Mouse (Mus musculus) heart, embryonic 11.5 days (tissue): ENCODE results near the gene 4930556J24Rik. TPM values are rescaled to one million over a fixed set of nuclear protein-coding genes. Genes with fewer than 3 reads are reported as not detected.
"Not testable (repeated sequence)": the region's sequence is repeated elsewhere in the genome, so short reads cannot be mapped to it uniquely, and the experiment has no call there.

Experiments
- ATAC-seq: fragments of 200-750 bp; cut with Nextera tagmentation; replicated peaks from 2 replicates; pipeline ENCODE4 v1.8.0; 2017; ENCODE audit warnings: moderate library complexity; ENCODE audit not compliant: insufficient number of reproducible peaks, low FRiP score, low TSS enrichment
- H3K27ac ChIP-seq: fragments of 300-500 bp; sonication (generic); 2 replicates; pipeline ENCODE4 v1.5.1; 2014; ENCODE audit warnings: mild to moderate bottlenecking, low read depth, low read length
- H3K27me3 ChIP-seq: fragments of 300-500 bp; sonication (generic); 2 replicates; pipeline ENCODE4 v1.6.1; 2014; ENCODE audit warnings: mild to moderate bottlenecking, low read length, mixed read lengths; ENCODE audit not compliant: control insufficient read depth, insufficient read depth
- H3K36me3 ChIP-seq: fragments of 300-500 bp; sonication (generic); 2 replicates; pipeline ENCODE4 v1.6.1; 2014; ENCODE audit warnings: mild to moderate bottlenecking, low read length, moderate library complexity, mixed read lengths; ENCODE audit not compliant: control insufficient read depth, insufficient read depth
- H3K4me1 ChIP-seq: fragments of 300-500 bp; sonication (generic); 2 replicates; pipeline ENCODE4 v1.6.1; 2014; ENCODE audit warnings: low read length; ENCODE audit not compliant: control insufficient read depth, insufficient read depth
- H3K4me2 ChIP-seq: fragments of 300-500 bp; sonication (generic); 2 replicates; pipeline ENCODE4 v1.6.1; 2014; ENCODE audit warnings: mild to moderate bottlenecking, moderate library complexity
- H3K4me3 ChIP-seq: fragments of 300-500 bp; sonication (generic); 2 replicates; pipeline ENCODE4 v1.5.1; 2014; ENCODE audit warnings: low read depth, low read length
- H3K9ac ChIP-seq: fragments of 300-500 bp; sonication (generic); 2 replicates; pipeline ENCODE4 v1.6.1; 2014; ENCODE audit warnings: mild to moderate bottlenecking, low read depth, low read length, moderate library complexity
- H3K9me3 ChIP-seq: fragments of 300-500 bp; sonication (generic); replicated peaks from 2 replicates; pipeline ENCODE4 v1.6.1; 2016; ENCODE audit warnings: low read length; ENCODE audit not compliant: control insufficient read depth
- WGBS: fragments of 180-500 bp; shearing (Covaris S2); extraction: QIAGEN DNeasy Blood & Tissue Kit; methylation state at CpG from one replicate; pipeline ENCODE4 v1.1.7; 2014; ENCODE audit not compliant: insufficient replicate concordance; 5-methylcytosine and 5-hydroxymethylcytosine counted together
- polyA plus RNA-seq: library from polyadenylated mRNA; unstranded; fragments of >200 nt; fragmentation: Nextera tagmentation; extraction: Ambion mirVana; gene quantifications from 2 replicates; pipeline ENCODE4 v1.2.1, GENCODE M21; 2014

The 4930556J24Rik gene
- 0.17 and 0.18 TPM in 2 replicates for polyA plus RNA-seq

DNA sequence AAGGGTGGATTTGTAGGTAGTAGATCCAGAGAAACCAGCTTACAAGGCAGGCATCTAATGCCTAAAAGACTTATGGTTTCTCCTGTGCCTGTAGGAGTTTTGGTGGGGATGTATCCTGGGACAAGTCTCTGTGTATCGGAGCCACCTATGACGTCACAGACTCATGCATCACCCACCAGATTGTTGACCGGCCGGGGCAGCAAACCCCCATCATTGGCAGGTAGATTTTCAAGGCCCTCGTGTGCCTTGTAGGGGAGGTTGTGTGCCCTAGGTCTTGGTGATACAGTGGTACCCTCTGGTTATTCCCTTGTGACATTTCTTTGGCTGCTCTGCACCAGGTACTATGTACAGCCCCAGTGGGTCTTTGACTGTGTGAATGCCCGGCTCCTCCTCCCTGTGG is at the start of gene 4930556J24Rik:
Gene 4930556J24Rik, minus strand, starts transcription at position 101 of the 400 bp plus-strand sequence.
- 92% methylated on average over 6 of the region's 6 CpGs for WGBS
- H3K4me3 ChIP-seq: no peak within 1 kb of the TSS
- no peak within 1 kb of the TSS for H3K27ac ChIP-seq
- peaks cover 44% of the 10 kb centered on the region for H3K36me3 ChIP-seq
- H3K9me3 ChIP-seq: no peaks in the 10 kb centered on the region
- no peaks in the 10 kb centered on the region for H3K27me3 ChIP-seq
- no peak within 1 kb of the TSS for H3K4me2 ChIP-seq
- no peak within 1 kb of the TSS for H3K9ac ChIP-seq
- no peak for ATAC-seq
- no peaks in the 10 kb centered on the region for H3K4me1 ChIP-seq

DNA sequence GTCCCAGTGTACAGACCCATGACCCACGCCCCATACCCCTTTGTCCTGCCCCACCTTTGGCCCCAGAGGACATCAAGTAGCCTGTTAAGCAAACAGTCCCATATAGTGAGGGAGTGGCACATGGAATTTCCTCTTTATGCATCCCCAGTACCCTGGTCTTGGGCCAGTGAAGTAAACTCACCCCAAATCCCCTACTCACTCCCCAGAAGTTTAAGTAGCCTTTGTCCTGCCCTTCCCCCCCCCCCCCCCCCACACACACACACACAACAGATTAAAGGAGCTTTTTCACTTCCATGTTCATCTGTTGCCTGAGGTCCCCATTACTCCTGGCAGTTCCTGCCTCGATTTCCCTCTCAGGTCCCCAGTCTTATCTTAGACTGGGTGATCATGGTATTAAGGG is 46.7 kb upstream of the 4930556J24Rik start:
- Histone ChIP-seq H3K9me3 (no peaks in the 10 kb centered on the region), H3K4me1 (no peaks in the 10 kb centered on the region), H3K9ac (no peak overlapping the region), H3K27ac (no peak overlapping the region), H3K4me2 (no peak overlapping the region), H3K27me3 (no peaks in the 10 kb centered on the region), H3K4me3 (no peak overlapping the region), H3K36me3 (no peaks in the 10 kb centered on the region)
- 48% methylated on average over 2 of the region's 2 CpGs for WGBS
- no peak for ATAC-seq

DNA sequence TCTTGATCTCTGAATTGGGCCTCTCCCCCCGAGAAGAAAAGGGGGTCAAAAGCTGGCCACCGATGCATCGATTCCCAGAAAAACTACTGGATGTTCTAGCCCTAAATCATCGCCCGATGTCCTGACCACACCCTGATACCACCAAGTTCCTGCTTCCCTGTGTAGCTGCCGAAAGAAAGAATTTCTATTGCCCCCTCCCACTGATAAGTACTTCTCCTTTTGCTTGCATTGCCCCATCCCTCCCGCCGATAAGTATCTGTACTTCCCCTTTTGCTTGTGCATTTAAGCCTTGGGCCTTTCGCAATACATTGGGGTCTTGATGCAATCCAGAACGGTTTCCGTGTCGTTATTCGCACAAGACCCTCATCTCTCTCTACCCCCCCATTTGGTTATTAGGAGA is 45.5 kb upstream of the 4930556J24Rik start:
- not testable (repeated sequence) for H3K4me2 ChIP-seq, H3K27me3 ChIP-seq, ATAC-seq, H3K4me1 ChIP-seq, H3K9ac ChIP-seq, H3K4me3 ChIP-seq, H3K36me3 ChIP-seq, H3K27ac ChIP-seq, H3K9me3 ChIP-seq
- 83% methylated on average over 13 of the region's 13 CpGs for WGBS

DNA sequence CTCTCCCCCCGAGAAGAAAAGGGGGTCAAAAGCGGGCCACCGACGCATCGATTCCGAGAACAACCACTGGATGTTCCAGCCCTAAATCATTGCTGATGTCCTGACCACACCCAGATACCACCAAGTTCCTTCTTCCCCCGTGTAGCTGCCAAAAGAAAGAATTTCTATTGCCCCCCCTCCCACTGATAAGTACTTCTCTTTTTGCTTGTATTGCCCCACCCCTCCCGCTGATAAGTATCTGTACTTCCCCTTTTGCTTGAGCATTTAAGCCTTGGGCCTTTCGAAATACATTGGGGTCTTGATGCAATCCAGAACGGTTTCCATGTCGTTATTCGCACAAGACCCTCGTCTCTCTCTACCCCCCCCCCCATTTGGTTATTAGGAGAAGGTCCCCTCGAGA is 39.2 kb upstream of the 4930556J24Rik start:
- H3K4me2 ChIP-seq, H3K4me3 ChIP-seq, H3K4me1 ChIP-seq, H3K27me3 ChIP-seq, H3K27ac ChIP-seq, H3K36me3 ChIP-seq, H3K9ac ChIP-seq, ATAC-seq, H3K9me3 ChIP-seq: not testable (repeated sequence)
- 83% methylated on average over 14 of the region's 14 CpGs for WGBS

DNA sequence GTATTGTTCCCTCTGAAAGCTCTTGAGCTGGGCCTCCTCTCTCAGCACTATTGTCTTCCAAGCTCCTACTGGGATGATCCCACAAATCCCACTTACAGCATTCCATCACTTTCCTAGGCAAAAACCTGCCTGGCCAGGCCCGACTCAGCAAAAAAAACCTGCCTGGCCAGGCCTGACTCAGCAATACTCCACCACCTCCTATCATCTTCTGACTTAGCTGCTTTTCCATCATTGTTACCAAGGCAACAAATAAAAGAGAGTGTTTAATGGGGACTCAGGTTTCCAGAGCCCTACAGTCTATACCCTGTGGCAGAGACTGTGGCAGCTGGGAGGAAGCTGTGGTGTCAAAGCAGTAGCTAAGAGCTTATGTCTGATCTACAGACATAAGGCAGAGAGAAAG is 36.0 kb upstream of the 4930556J24Rik start:
- H3K36me3 ChIP-seq: no peaks in the 10 kb centered on the region
- H3K27me3 ChIP-seq: no peaks in the 10 kb centered on the region
- 65% methylated on average over 1 of the region's 1 CpGs for WGBS
- no peaks in the 10 kb centered on the region for H3K9me3 ChIP-seq
- H3K27ac ChIP-seq: no peak overlapping the region
- no peak overlapping the region for H3K4me3 ChIP-seq
- no peaks in the 10 kb centered on the region for H3K4me1 ChIP-seq
- H3K4me2 ChIP-seq: no peak overlapping the region
- no peak for ATAC-seq
- H3K9ac ChIP-seq: no peak overlapping the region

DNA sequence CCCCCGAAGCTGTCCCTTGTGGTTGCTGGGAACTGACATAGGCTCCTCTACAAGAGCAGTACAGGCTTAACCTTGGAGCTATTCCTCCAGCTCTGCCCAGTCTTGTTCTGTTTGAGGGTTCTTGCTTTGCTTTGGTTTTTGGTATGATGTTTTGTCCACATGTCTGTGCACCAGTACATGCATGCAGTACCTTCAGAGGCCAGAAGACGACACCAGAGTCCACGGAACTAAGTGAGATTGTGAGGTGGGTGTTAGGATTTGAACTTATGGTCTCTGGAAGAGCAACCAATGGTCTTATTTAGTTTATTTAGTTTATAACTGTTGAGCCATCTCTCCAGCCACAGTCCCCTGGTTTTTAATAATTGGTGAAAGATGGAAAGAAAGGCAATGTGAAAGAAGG is 29.9 kb upstream of the 4930556J24Rik start:
- H3K4me3 ChIP-seq: no peak overlapping the region
- no peaks in the 10 kb centered on the region for H3K27me3 ChIP-seq
- 77% methylated on average over 3 of the region's 3 CpGs for WGBS
- H3K4me2 ChIP-seq: no peak overlapping the region
- no peaks in the 10 kb centered on the region for H3K36me3 ChIP-seq
- no peak for ATAC-seq
- no peak overlapping the region for H3K27ac ChIP-seq
- no peaks in the 10 kb centered on the region for H3K9me3 ChIP-seq
- no peak overlapping the region for H3K9ac ChIP-seq
- H3K4me1 ChIP-seq: no peaks in the 10 kb centered on the region

DNA sequence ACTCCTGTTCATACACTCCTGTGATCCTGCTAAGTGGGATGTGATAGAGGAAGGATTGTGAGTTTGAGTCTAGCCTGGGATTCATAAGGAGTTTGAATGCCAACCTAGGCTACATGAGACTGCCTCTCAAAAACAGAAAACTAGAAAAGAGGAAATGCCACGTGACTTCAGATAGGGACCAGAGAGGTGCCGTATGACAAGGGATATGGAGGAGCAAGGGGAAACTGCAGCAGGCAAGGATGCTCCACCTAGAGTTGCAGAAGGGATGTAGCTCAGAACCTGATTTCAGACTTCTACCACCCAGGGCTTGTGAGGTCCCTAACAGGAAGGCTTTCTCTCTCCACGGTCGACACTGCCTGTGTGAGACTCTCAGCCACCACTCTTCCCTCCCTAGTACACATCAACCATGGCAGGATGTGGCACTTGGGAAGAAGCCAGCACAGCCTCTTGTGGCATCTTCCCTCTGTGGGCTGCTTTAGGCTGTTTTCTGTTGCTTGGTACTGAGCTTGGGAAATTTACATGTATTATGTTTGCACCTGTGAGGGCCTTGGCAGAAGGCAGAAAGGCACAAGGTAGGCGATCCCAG is 28.7 kb upstream of the 4930556J24Rik start:
- Histone ChIP-seq H3K27me3 (peaks cover 3% of the 10 kb centered on the region), H3K36me3 (no peaks in the 10 kb centered on the region), H3K4me1 (no peaks in the 10 kb centered on the region), H3K4me3 (no peak overlapping the region), H3K9me3 (no peaks in the 10 kb centered on the region), H3K9ac (no peak overlapping the region), H3K4me2 (no peak overlapping the region), H3K27ac (no peak overlapping the region)
- WGBS: 43% methylated on average over 5 of the region's 5 CpGs
- no peak for ATAC-seq

DNA sequence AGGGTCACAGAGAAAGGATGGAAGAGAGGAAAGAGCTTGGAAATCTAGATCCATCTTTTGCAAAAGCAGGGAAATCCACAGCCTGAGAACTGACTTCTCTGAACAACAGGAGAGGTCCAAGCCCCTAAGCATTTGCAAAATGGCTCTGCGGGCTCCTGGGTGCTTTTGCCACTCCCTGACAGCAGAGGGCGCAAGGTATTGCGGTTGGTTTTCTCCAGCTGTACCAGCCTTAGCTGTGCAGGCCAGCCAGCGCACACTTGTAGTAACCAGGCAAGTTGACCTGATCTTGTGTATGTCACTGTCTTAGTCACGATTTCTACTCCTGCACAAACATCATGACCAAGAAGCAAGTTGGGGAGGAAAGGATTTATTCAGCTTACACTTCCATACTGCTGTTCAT is 25.0 kb upstream of the 4930556J24Rik start:
- Histone ChIP-seq H3K9me3 (no peaks in the 10 kb centered on the region), H3K4me1 (peaks cover 2% of the 10 kb centered on the region; the same call in 1 of the 2 replicates), H3K9ac (no peak overlapping the region), H3K27me3 (peaks cover 41% of the 10 kb centered on the region), H3K4me3 (no peak overlapping the region), H3K36me3 (no peaks in the 10 kb centered on the region), H3K27ac (no peak overlapping the region), H3K4me2 (no peak overlapping the region)
- ATAC-seq: no peak
- 11% methylated on average over 5 of the region's 5 CpGs for WGBS

DNA sequence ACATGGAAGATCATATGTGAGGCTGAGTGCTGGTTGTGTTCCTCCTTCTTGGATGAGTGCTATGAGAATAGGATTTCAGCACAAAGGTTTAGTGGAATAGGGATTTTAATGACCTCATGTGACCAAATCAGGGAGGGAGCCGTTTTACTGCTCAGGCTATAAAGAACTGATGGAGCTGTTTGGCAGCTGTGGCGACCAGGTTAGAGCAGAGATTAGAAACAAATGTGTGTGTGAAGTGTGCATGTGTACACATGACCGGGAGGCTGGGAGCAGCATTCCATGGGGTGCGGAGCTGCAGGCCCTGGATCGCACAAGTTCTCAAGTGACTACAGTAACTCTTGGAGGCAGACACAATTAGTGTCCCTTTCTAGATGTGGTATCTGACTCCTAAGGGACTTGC is 23.0 kb upstream of the 4930556J24Rik start:
- H3K27me3 ChIP-seq: peaks cover 42% of the 10 kb centered on the region
- no peak for ATAC-seq
- 75% methylated on average over 5 of the region's 5 CpGs for WGBS

More for the DNA sequence above, 23.0 kb upstream of the 4930556J24Rik start:
- Histone ChIP-seq H3K9me3 (no peaks in the 10 kb centered on the region), H3K4me2 (no peak overlapping the region), H3K4me3 (no peak overlapping the region), H3K36me3 (no peaks in the 10 kb centered on the region), H3K27ac (no peak overlapping the region), H3K4me1 (peaks cover 2% of the 10 kb centered on the region; the same call in 1 of the 2 replicates), H3K9ac (no peak overlapping the region)
